Mouse (Mus musculus) forebrain, embryonic 10.5 days (tissue): ENCODE data around the gene Luc7l2. TPM values are rescaled to one million over a fixed set of nuclear protein-coding genes. Genes with fewer than 3 reads are reported as not detected.
"Not testable (repeated sequence)": the region's sequence is repeated elsewhere in the genome, so short reads cannot be mapped to it uniquely, and the experiment has no call there.

Experiments
- DNase-seq: peaks from one replicate; pipeline ENCODE4 v3.0.0-alpha.2; 2017; ENCODE audit warnings: low spot score; ENCODE audit errors: extremely low spot score
- H3K27ac ChIP-seq: fragments of 300-500 bp; sonication (generic); 2 replicates; pipeline ENCODE4 v1.5.1; 2016; ENCODE audit warnings: mild to moderate bottlenecking
- H3K27me3 ChIP-seq: fragments of 300-500 bp; sonication (generic); 2 replicates; pipeline ENCODE4 v1.6.1; 2016; ENCODE audit warnings: mild to moderate bottlenecking; ENCODE audit not compliant: poor library complexity, severe bottlenecking
- H3K36me3 ChIP-seq: fragments of 300-500 bp; sonication (generic); replicated peaks from 2 replicates; pipeline ENCODE4 v1.6.1; 2016; ENCODE audit warnings: mild to moderate bottlenecking, moderate library complexity
- H3K4me1 ChIP-seq: fragments of 300-500 bp; sonication (generic); 2 replicates; pipeline ENCODE4 v1.6.1; 2016
- H3K4me3 ChIP-seq: fragments of 300-500 bp; sonication (generic); 2 replicates; pipeline ENCODE4 v1.5.1; 2016; ENCODE audit warnings: mild to moderate bottlenecking, moderate library complexity
- H3K9me3 ChIP-seq: fragments of 300-500 bp; sonication (generic); 2 replicates; pipeline ENCODE4 v1.6.1; 2016; ENCODE audit warnings: mild to moderate bottlenecking, moderate library complexity
- WGBS: fragments of 180-500 bp; shearing (Covaris S2); methylation state at CpG from one replicate; pipeline ENCODE4 v1.1.7; 2016; 5-methylcytosine and 5-hydroxymethylcytosine counted together
- polyA plus RNA-seq: library from polyadenylated mRNA; unstranded; fragments of >200 nt; fragmentation: Nextera tagmentation; extraction: Ambion mirVana; gene quantifications from 2 replicates; pipeline ENCODE4 v1.2.1, GENCODE M21; 2016

The Luc7l2 gene
- polyA plus RNA-seq, 1 experiment from 2014 or later, result 34.7 TPM

DNA sequence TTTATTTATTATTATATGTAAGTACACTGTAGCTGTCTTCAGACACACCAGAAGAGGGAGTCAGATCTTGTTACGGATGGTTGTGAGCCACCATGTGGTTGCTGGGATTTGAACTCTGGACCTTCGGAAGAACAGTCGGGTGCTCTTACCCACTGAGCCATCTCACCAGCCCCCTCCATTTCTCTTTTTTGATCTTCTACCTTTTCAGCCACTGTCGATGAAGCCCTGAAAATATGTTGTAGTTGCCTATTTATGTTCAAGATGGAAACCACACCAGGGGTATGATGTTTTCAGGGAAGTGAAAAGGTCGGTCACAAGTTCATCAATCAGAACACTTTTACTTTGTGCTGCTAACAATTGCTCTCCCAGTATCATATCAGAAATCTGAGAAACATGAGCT, 7.0 kb upstream of the Luc7l2 start:
- H3K4me3 ChIP-seq, DNase-seq, H3K27me3 ChIP-seq, H3K27ac ChIP-seq, H3K4me1 ChIP-seq, H3K9me3 ChIP-seq: not testable (repeated sequence)
- H3K36me3 ChIP-seq, result peaks cover 18% of the 10 kb centered on the region
- WGBS, result 91% methylated on average over 5 of the region's 5 CpGs

DNA sequence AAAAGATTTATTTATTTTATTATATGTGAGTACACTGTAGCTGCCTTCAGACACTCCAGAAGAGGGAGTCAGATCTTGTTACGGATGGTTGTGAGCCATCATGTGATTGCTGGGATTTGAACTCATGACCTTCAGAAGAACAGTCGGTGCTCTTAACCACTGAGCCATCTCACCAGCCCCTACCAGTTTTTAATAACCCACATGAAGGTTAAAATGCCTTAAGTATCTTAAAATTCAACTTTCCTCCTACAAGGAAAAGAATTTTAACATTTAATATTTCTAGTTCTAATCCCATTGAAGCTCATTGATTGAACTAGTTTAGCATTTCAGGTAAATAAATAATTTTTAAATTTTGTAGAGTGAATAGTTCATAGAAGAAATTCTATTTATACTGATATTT, 4.1 kb upstream of the Luc7l2 start:
- not testable (repeated sequence) for H3K27me3 ChIP-seq, H3K9me3 ChIP-seq, H3K4me3 ChIP-seq, DNase-seq, H3K4me1 ChIP-seq, H3K36me3 ChIP-seq, H3K27ac ChIP-seq
- WGBS, result 87% methylated on average over 2 of the region's 2 CpGs

- H3K4me3 ChIP-seq, result no peak overlapping the region
- no peaks in the 10 kb centered on the region for H3K9me3 ChIP-seq
- 85% methylated on average over 1 of the region's 1 CpGs for WGBS
- no peak overlapping the region for H3K27ac ChIP-seq
- H3K27me3 ChIP-seq, result no peaks in the 10 kb centered on the region
- H3K4me1 ChIP-seq, result peaks cover 9% of the 10 kb centered on the region
- DNase-seq, result no peak
- H3K36me3 ChIP-seq, result no peaks in the 10 kb centered on the region
Observed at GRCm38 (mm10) chr6:38547707-38548106, 3.4 kb upstream of the Luc7l2 start.

- H3K27me3 ChIP-seq, DNase-seq, H3K9me3 ChIP-seq, H3K27ac ChIP-seq, H3K36me3 ChIP-seq, H3K4me3 ChIP-seq: not testable (repeated sequence)
- 90% methylated on average over 7 of the region's 7 CpGs for WGBS
- H3K4me1 ChIP-seq, result peaks cover 17% of the 10 kb centered on the region
Observed at GRCm38 (mm10) chr6:38548595-38548994, 2.5 kb upstream of the Luc7l2 start.

DNA sequence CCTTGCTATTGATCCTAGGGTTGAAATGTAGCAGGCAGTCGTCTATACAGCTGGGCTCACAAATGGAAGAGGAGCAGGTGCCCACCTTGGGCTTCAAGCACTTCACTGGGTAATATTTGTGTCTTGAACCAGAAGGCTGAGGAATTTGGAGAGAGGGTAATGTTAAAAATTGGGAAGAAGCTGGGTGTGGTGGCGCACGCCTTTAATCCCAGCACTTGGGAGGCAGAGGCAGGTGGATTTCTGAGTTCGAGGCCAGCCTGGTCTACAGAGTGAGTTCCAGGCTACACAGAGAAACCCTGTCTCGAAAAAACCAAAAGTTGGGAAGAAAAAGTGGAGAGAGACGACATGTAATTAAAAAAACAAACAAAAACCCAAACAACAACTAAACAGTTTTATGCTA, 1.3 kb upstream of the Luc7l2 start:
- Histone ChIP-seq H3K27ac (peak overlapping the region; percentile 99), H3K4me3 (peak overlapping the region; percentile 88), H3K4me1 (peaks cover 28% of the 10 kb centered on the region)
- not testable (repeated sequence) for DNase-seq, H3K36me3 ChIP-seq, H3K9me3 ChIP-seq, H3K27me3 ChIP-seq
- WGBS, result 89% methylated on average over 6 of the region's 6 CpGs

GRCm38 (mm10) chr6:38550250-38551061, 678 bp upstream of the Luc7l2 start:
- WGBS, result 10% methylated on average over 28 of the region's 28 CpGs
- DNase-seq, result no peak
- peak overlapping the region; percentile 99 for H3K27ac ChIP-seq
- H3K4me3 ChIP-seq, result peak overlapping the region; percentile 88
- H3K9me3 ChIP-seq, result no peaks in the 10 kb centered on the region
- H3K27me3 ChIP-seq, result no peaks in the 10 kb centered on the region
- H3K36me3 ChIP-seq, result peaks cover 13% of the 10 kb centered on the region
- peaks cover 28% of the 10 kb centered on the region for H3K4me1 ChIP-seq

DNA sequence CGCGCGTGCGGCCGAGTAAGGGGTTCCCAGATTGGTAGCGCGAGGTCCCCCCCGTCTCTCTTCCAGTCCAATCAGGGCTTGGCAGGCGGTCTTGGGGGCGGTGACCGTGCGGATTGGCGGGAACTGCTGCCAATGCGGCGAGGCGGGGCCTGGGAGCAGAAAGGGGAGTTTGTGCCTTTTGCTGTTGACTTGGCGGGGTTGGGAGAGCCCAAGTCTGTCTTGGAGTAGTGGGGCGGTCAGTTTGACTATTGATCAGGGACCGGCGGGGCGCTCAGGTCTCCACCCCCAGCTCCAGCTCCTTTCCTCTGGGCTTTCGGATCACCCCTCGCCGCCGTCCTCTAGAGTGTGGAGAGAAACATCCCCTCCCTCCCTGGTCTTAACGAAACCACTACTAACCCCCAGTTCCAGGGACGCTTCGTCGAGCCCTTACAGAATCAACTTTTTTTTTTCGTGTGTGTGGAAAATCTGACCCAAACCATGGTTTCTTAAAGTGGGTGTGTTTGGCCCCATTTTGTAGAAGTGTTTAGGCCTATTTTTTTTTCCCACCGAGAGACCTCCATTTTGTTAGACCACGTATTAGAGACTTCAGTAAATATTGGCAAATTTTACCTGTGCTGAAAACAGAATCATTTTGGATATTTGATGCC, 978 bp downstream of the Luc7l2 start:
- Histone ChIP-seq H3K27me3 (no peaks in the 10 kb centered on the region), H3K27ac (peak overlapping the region; percentile 99), H3K4me3 (peak overlapping the region; percentile 88), H3K36me3 (peaks cover 26% of the 10 kb centered on the region), H3K4me1 (peaks cover 28% of the 10 kb centered on the region), H3K9me3 (no peaks in the 10 kb centered on the region)
- peak; percentile 99 for DNase-seq
- under 1% methylated on average over 32 of the region's 32 CpGs for WGBS

DNA sequence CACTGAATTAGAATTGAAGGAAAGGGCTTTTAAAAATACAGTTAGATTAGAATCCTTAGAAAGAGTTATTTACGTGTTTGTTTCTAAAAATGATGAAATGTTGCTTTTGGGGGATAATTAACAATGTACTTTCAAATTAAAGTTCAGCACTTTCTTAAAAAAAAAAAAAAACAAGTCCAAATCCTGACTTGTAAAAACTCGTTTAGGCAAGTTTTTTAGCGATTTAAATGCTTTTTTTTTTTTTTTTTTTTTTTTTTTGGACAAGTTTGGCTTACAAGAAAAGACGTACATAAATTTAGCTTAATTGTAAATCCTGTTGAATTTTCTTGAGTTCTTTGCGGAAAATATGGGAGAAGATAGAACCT, 1.5 kb downstream of the Luc7l2 start:
- H3K9me3 ChIP-seq, result no peaks in the 10 kb centered on the region
- no peak for DNase-seq
- peak overlapping the region; percentile 99 for H3K27ac ChIP-seq
- 30% methylated on average over 5 of the region's 5 CpGs for WGBS
- peak overlapping the region; percentile 88 for H3K4me3 ChIP-seq
- peaks cover 31% of the 10 kb centered on the region for H3K36me3 ChIP-seq
- no peaks in the 10 kb centered on the region for H3K27me3 ChIP-seq
- peaks cover 28% of the 10 kb centered on the region for H3K4me1 ChIP-seq

DNA sequence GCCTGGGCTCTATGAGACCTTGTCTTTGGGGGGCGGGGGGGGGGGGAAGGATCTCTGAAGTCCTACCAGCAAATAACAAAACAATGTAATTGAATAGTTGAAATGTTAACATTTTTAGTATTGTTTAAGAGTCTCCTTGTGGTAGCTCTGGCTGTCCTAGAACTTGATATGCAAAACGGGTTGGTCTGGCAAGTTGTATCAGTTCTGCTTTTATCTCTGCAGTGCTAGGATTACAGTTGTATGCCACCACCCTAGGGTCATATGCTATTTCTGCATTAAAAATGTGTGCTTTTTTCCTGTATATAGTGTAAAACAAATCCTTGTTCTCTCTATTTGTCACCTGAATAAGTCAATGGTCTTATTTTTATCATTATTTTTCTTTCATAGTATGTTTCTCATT, 25.0 kb downstream of the Luc7l2 start:
- peaks cover 96% of the 10 kb centered on the region for H3K36me3 ChIP-seq

GRCm38 (mm10) chr6:38580112-38580857, 29.2 kb downstream of the Luc7l2 start:
- no peak overlapping the region for H3K27ac ChIP-seq
- H3K27me3 ChIP-seq, result no peaks in the 10 kb centered on the region
- DNase-seq, result no peak
- over 99% methylated on average over 3 of the region's 3 CpGs for WGBS
- no peaks in the 10 kb centered on the region for H3K4me1 ChIP-seq
- peaks cover 93% of the 10 kb centered on the region for H3K36me3 ChIP-seq
- H3K9me3 ChIP-seq, result no peaks in the 10 kb centered on the region
- no peak overlapping the region for H3K4me3 ChIP-seq

More for the DNA sequence above, 25.0 kb downstream of the Luc7l2 start:
- Histone ChIP-seq H3K9me3 (no peaks in the 10 kb centered on the region), H3K27ac (no peak overlapping the region), H3K27me3 (no peaks in the 10 kb centered on the region), H3K4me3 (no peak overlapping the region), H3K4me1 (no peaks in the 10 kb centered on the region)
- DNase-seq, result no peak
- 88% methylated on average over 2 of the region's 2 CpGs for WGBS

- 94% methylated on average over 3 of the region's 3 CpGs for WGBS
- Histone ChIP-seq H3K27ac (no peak overlapping the region), H3K27me3 (no peaks in the 10 kb centered on the region), H3K9me3 (no peaks in the 10 kb centered on the region), H3K36me3 (peaks cover 93% of the 10 kb centered on the region), H3K4me3 (no peak overlapping the region), H3K4me1 (no peaks in the 10 kb centered on the region)
- no peak for DNase-seq
Observed at GRCm38 (mm10) chr6:38581711-38582110, 30.6 kb downstream of the Luc7l2 start.

DNA sequence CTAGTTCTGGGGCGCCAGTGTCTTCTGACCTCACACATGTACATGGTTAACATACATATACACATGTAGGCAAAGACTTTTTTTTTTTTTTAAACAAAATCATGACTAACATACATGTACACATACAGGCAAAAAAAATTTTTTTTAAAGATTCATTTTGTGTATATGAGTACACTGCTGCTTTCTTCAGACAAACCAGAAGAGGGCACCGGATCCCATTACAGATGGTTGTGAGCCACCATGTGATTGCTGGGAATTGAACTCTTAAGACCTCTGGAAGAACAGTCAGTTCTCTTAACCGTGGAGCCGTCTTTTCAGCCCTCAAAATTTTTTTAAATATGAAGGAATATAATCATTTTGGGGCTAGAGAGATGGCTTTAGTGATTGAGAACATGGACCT, 46.3 kb downstream of the Luc7l2 start:
- H3K9me3 ChIP-seq, result no peaks in the 10 kb centered on the region
- peaks cover 94% of the 10 kb centered on the region for H3K36me3 ChIP-seq
- H3K27me3 ChIP-seq, result no peaks in the 10 kb centered on the region
- DNase-seq, result no peak
- no peaks in the 10 kb centered on the region for H3K4me1 ChIP-seq
- 90% methylated on average over 4 of the region's 4 CpGs for WGBS
- H3K4me3 ChIP-seq, result no peak overlapping the region
- H3K27ac ChIP-seq, result no peak overlapping the region

DNA sequence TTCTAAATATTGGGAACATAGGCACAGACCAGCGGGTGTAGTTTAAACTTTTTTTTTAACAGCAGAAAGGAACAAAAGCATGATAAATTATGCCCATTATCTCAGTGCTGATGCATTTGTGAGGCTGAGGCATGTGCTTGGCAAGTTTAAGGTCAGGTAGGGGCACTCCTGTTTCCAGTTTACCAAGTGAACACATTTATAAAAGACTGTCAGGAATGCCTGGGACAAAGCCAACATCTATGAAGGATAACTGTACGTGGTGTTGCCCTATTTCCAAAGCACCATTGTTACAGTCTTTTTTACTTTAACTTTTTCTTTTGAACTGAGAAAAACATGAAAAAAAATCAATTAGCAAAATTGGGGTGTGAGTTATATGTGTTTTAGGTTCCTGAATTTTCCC, 58.8 kb downstream of the Luc7l2 start:
- DNase-seq, result no peak

More for the DNA sequence above, 58.8 kb downstream of the Luc7l2 start:
- H3K4me3 ChIP-seq, result no peak overlapping the region
- H3K27me3 ChIP-seq, result no peaks in the 10 kb centered on the region
- 95% methylated on average over 2 of the region's 2 CpGs for WGBS
- peaks cover 89% of the 10 kb centered on the region for H3K36me3 ChIP-seq
- H3K27ac ChIP-seq, result no peak overlapping the region
- H3K9me3 ChIP-seq, result no peaks in the 10 kb centered on the region
- H3K4me1 ChIP-seq, result no peaks in the 10 kb centered on the region
